Mouse (Mus musculus): ENCODE results near the gene Rps12.

GRCm38 (mm10) chr10:23795871-23796520 lies 8.9 kb upstream of the Rps12 start:
- TF ChIP-seq CTCF (conservative IDR thresholded peaks at IDR 0.05; ENCODE audit: low read length) (no peak), POU5F1 (IDR thresholded peaks at IDR 0.05; ENCODE audit: borderline replicate concordance, low read length) (no peak), NANOG (IDR thresholded peaks at IDR 0.05; ENCODE audit: borderline replicate concordance, low read length) (no peak)
